Mouse (Mus musculus) lung, adult 18-20 months (tissue): Measurements from ENCODE around the gene Thegl.
"Not testable (repeated sequence)": the region's sequence is repeated elsewhere in the genome, so short reads cannot be mapped to it uniquely, and the experiment has no call there.

Source experiments
- DNase-seq, 2 experiments: peaks; one replicate each; pipeline ENCODE4 v3.0.0; 2022; ENCODE audit warnings: mixed read lengths in 2 of 2

Gene Thegl

GRCm38 (mm10) chr5:77096194-77096593 is 80.4 kb downstream of the Thegl start:
- not testable (repeated sequence) for DNase-seq

GRCm38 (mm10) chr5:77097686-77098085 is 81.9 kb downstream of the Thegl start:
- DNase-seq = peak in 1 of 2 experiments; percentile 57

- DNase-seq = no peak
Observed at GRCm38 (mm10) chr5:77098874-77099273, 83.1 kb downstream of the Thegl start.

DNA sequence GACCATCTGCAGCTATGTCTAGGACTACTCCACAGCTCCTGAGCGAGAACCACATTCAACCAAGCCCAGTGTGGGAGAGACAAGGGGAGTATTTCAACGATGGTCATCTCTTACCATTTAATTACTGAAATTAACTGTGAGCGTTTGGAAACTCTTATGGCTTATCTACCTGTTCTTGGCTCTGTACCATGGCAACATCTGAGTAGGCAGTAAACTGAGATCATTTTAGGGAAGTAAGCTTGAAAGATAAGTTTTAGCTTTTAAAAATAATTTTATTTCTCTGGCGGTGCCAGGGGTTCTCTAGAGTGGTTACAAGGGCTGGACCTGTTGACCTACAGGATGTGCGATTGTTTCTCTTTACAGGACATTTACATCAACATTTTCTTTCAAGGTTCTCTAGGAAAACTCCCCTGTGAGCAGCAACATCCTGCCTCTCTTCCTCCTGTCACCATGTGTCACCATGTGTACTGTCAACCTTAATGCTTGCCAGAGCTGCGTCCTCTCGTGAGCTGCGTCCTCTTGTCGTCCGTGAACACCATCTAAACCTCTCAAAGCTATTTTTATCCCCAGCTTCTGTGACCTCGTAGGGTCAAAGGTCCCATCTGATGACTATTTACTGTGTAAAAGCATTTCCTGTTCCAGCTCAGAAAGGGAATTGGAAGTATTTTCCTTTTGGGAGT is 83.6 kb downstream of the Thegl start:
- DNase-seq = peak in 1 of 2 experiments; percentile 42

GRCm38 (mm10) chr5:77099997-77100380 is 84.2 kb downstream of the Thegl start:
- no peak for DNase-seq

GRCm38 (mm10) chr5:77100691-77101090 is 84.9 kb downstream of the Thegl start:
- DNase-seq = no peak

- no peak for DNase-seq
Observed at GRCm38 (mm10) chr5:77102522-77103365, 86.9 kb downstream of the Thegl start.

DNA sequence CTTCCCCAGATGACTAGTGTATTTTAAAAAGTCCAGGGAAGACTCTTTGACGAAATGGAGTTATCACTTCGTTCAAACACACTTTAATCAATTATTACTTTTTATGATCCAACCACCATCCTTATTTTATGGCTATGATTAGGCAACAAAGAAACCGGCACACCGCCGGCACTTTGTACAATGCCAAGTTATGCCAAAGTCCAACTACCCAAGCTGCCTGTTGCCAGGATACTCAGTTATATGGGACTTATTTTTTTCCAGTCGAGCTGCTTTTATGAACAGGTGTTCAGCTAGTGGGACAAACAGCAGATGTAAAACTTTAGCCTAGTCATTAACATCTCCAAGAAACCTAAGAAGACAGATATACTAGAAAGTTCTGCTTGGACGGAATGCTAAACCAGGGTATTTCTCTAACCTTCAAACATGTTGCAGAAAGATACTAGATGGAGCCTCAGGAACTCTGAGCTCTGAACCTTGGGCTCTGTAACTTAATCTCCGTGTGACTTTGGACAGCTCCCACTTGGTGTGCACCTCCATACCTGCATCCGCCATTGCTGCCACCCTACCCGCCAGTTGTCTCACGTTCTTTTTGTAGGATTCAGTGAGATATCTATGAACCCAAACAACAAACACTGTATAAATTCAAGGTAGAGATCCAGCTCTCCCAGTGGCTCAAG is 91.5 kb downstream of the Thegl start:
- no peak for DNase-seq

DNA sequence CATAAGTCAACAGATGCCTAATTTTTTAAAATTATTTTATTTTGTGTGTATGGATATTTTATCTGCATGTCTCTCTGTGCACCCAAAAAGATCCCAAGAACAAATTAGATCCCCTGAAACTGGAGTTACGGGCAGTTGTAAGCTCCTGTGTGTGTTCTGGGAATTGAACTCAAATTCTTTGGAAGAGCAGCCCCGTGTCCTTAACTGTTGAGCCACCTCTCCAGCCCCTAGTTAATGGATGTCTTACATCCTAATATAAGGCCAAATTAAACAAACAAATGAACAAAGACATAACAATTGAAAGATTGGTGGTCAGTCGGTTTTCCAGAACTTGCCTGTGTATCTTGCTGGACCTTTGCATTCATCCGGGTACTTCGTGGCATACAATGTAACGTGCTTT is 93.0 kb downstream of the Thegl start:
- DNase-seq = no peak

- peak in 1 of 2 experiments; percentile 49 for DNase-seq
Observed at GRCm38 (mm10) chr5:77109814-77110213, 94.0 kb downstream of the Thegl start.
